Mouse (Mus musculus): ENCODE data around the gene Foxd3.

Foxd3 gene

DNA sequence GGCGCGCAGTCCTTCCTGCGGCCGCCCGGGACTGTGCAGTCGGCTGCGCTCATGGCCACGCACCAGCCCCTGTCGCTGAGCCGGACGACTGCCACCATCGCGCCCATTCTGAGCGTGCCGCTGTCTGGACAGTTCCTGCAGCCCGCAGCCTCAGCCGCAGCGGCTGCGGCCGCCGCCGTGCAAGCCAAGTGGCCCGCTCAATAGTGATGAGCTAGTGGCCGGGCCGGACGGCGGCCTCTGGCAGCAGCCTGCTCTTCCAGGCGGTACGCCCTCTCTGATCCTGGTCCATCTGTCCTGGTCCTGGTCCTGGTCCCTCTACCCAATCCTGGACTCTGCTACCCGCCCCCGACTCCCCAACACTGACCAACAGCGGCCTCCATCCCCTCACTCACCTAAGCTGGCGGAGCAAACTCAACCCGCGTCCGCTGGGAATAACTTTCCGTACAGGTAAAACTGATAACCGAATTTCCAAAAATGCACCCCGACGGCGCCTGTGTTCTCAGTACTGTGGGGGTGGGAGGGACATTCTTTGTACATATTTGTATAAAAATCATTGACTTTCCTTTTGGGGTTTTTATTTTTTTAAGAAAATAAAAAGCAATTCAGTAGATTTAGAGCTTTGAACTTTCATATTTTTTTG lies 1.9 kb downstream of the Foxd3 start:
- DNase-seq: no peak

DNA sequence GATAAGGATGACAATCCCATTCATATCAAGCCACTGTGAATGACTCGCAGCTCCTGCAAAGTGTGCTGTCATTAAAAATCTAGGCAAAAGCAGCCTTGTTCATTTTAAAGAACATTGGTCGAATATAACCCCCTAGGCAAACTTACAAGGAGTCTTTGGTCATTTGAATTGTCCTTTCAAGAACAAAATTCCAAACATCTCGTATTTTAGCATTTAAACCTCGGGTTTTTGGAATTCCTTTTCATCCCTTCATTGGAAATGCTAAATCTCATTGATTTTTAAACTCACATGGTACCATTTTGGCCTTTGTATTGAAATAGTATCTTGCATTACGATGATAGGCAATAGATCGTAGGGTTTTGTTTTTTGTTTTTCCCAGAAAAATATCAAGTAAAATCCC lies 2.8 kb downstream of the Foxd3 start:
- DNase-seq: no peak

DNA sequence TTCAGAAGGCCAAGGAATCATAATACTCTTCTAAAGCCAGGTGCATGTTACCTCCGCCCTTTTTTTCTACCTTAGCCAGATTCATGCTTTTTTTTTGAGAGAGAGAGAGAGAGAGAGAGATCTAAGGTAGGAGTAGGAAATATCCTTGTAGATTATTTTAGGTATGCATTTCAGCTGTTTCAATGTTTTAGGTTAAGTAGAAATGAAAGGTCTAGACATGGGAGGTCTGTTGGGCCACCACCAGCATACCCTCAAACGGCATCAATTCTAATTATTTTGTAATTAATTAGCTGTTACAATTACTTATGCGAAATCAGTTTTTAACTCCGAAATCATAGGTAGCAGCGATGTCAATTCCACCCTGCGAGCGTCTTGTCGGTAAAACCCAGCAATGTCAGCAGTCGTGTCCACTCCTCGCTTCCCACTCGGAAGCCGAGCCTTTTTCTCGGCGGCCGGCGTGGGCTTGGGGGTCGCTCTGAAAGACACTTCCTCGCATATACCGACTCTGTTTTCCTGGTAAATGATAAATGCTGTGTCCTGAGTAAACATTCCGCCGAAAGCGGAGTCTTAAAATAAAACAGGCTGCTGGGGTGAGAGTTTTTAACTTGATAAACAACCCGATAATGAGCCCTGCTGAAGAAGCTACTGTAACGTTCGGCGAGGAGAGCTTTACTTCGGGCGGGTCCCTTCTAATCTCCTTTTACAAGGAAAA lies 3.4 kb downstream of the Foxd3 start:
- no peak for DNase-seq

DNA sequence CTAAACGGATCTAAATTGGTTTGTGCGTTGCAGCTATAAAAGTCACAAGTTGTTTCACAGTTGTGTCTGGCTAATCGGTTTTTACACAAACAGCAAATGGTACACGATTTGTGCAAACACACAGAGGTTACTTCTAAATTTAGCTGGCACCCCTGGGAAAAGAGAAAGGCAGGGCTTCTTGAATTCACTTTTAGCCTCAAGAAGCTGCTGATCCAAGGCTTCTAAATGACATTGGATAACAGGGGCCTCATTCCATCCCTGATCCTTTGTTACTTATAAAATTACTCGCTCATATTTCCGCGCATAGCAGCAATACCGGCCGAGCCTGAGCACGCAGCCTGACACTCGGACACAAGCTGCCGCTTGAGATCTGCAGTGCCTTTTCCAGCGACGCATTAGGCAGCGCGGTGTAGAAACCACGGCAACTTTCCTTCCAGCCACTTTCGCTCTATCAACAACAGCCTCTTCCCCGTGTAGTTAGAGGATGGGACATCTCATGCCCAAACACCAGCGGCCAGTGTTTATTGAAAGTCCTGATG lies 4.0 kb downstream of the Foxd3 start:
- DNase-seq: no peak

DNA sequence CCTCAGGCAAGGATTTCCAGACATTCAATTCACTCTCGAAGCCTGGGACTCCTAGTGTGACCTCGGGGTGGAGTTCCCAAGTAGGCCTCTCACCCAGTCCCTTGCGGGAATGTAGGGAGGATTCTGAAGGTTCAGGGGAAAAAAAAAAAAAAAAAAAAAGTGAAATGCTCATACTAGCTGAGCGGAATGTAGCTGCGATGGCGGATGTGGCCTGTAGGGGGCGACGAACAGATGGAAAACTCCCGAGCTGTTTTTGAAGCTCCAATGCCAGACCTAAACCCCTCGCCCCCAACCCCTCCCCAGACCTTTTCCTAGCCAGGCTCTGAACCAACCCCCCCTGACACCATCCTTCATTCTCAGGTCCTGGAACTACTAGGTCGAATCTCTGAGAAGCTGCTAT lies 4.9 kb downstream of the Foxd3 start:
- no peak for DNase-seq

DNA sequence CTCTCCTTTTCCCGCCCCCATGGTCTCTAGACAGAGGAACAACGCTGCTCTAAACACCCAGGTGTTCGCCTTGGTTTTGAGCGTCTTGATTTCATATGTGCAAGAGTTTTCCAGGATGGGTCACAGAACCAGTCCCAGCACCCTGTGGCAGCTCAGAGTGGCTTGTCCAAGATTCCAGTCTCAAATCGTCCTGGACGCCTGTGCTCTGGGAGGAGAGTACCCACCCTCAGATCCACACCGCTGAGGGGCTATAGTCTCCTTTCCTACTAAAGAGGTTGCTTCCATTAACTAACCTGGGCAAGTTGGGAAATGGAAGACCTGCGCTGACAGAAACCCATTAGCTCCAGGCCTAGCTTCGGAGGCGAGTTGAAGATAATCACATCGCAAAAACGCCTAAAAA lies 5.9 kb downstream of the Foxd3 start:
- no peak for DNase-seq

DNA sequence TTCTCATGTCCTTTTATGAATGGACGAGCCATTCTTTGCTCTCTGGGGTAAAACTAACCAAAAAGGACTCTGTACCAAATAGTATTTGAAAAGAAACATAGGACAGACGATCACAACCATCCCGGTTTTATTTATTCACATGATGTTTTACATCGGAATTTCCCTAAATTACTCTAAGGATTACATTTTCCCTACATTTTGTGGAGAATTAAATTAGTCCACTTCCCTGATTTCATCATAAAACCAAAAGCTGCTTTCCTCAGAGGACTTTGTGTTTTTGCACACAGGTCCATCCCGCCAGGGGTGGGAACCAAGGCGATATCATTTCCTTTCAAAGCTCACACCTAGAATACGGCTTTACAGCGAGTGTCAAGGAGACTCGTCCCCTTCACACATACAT lies 6.3 kb downstream of the Foxd3 start:
- DNase-seq: no peak

DNA sequence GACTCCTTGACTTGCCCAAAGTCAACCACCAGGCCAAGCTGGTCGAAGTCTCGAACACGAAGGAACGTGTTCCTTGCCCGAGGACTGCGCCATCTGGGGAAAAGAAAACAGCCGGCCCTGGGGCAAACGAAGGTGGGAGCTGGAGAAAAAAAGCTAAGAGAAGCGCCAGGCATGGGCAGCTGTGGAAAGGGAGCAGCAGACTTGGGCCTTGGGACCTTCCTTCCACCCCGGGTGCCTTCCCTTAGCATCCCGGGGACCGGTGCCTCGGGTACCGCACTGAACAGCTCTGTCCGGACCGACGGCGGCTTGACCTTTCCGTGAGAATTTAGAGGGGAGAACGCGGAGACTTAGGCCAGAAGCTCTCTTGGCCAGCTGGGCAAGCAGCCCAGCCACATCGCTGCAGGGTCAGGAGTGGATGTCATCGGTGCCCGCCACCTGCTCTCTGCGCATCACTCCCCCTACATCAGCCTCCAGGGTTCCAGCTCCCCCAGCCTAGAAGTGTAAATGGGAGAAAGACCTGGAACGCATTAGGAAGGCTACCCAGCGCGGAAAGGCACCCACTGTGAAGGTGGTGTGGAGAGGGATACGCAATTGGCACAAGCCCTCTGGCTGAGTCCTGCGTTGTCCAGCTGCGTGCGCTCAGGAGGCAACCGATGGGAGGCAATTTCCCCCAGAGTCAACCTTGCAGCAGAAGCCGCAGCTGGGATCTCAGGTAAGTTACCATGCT lies 6.9 kb downstream of the Foxd3 start:
- DNase-seq: no peak

DNA sequence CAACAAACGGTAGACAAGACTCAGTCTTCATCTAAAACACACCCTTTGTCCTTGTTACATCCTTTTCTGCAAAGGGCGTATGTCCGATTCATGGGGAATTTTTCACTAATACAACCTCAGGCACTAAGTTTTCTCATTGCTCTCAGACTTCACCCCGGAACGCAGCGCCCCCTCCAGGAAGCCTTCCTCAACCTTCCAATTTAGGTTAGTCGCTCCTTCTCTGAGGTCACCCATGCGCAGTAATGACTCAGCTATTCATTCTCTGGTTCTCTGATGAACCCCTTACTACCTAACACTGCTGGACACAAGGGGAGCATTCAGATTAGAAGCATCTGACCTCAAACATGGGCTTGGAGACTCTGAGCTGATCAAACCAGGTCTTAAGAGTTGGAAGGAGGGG lies 7.6 kb downstream of the Foxd3 start:
- DNase-seq: no peak

DNA sequence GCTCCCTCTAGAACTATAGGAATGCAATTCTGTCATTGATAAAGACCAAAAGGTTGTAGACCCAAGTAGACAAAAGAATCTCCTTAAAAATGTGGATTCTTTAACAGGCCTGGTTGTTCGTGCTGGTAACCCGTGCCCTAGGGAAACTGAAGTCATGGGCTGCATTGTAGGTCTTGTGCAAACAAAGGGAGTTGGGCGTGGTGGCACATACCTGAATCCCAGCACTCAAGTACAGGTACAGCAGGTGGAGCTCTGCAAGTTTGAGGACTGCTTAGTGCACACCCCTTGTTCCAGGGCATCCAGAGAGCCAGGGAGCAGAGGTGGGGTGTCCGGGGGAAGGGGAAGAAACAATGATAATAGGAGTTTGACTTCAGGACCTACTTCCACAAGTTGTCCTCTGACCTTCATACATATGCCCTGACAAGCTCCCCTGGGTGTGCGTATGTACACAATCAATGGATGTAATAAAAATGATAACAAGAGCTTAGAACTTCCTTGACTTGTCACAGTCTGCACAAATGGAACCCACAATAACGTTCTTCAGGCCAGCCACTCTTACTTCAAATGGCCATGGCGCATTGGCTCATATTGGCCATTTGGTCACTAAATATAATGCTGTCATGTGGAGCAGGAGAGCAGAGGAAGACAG lies 14.2 kb downstream of the Foxd3 start:
- no peak for DNase-seq

DNA sequence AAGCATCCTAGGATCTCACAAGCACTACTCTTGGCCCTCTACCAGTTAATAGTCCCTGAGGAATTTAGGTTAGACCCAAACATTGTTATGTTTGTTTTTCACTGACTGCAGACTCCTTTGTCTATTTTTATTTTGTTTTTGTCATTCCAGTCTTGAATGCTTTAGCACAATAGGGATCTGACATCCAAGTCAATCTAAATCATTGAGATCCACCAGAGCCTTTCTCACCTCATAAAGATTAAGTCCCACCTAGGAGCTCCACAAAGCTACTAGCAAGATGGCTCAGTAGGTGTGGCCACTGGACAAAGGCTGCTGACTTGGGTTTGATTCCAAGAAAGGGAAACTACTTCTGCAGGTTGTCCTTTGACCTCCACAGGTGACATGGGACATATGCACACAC lies 19.1 kb downstream of the Foxd3 start:
- DNase-seq: no peak

DNA sequence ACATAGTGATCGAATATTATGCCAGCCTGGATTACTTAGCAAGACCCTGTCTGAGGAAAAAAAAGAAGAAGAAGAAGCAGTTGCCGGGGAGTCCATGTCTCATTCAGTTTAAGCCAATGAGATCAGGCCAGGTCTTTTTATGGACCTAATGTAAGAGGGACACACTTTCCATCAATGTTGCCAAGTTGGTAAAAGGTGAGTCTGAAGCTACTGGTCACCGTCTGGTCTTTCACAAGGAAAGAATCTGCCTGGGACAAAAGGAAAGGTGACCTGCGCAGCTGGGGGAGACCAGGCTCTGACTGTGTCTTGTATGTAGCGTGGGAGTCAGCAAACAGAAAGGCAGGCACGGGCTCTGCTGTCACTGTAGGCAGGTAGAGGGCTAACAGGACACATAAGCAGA lies 27.8 kb downstream of the Foxd3 start:
- DNase-seq: no peak

DNA sequence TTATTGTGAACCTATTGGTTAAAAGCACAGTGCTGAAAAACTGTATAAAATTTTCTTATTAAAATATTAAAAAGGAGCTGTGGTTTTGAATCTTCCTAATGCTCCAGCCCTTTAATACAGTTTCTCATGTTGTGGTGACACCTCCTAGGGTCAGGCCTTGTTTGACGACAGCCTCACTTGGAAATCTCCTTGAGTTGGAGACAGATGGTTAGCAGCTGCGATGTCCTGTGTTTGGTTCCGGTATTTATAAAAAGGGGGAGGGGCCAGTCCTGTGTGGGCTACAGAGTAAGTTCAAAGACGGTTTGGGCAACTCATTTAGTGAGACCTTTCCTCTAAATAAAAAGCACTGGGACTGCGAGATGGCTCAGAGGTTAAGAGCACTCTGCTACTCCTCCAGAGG lies 30.2 kb downstream of the Foxd3 start:
- no peak for DNase-seq
